Mouse (Mus musculus) liver, adult 2 months (tissue): ENCODE data around the gene Msi1. TPM values are rescaled to one million over a fixed set of nuclear protein-coding genes. Genes with fewer than 3 reads are reported as not detected.
A peak's percentile ranks its signal among the peaks of the same experiment; 100 is the strongest.

Experiments used
- DNase-seq: peaks from one replicate; pipeline ENCODE4 v3.0.0-alpha.2; 2011; ENCODE audit warnings: low read depth, low spot score; ENCODE audit errors: extremely low read depth
- H3K27ac ChIP-seq: fragments of 200-500 bp; replicated peaks from 2 replicates; pipeline ENCODE4 v1.5.1; 2012; ENCODE audit warnings: low read depth, mild to moderate bottlenecking, control low read depth, inconsistent platforms, low read length; ENCODE audit not compliant: insufficient read depth
- H3K27me3 ChIP-seq: fragments of 200-500 bp; 2 replicates; pipeline ENCODE4 v1.6.1; 2012; ENCODE audit warnings: mild to moderate bottlenecking, moderate library complexity, low read length, inconsistent platforms; ENCODE audit not compliant: control insufficient read depth, insufficient read depth
- H3K36me3 ChIP-seq: fragments of 200-500 bp; 2 replicates; pipeline ENCODE4 v1.6.1; 2012; ENCODE audit warnings: low read length, inconsistent platforms; ENCODE audit not compliant: control insufficient read depth, insufficient read depth
- H3K4me1 ChIP-seq: fragments of 200-500 bp; 2 replicates; pipeline ENCODE4 v1.6.1; 2011; ENCODE audit warnings: low read length; ENCODE audit not compliant: control insufficient read depth, insufficient read depth
- H3K4me3 ChIP-seq: fragments of 200-500 bp; 2 replicates; pipeline ENCODE4 v1.5.1; 2011; ENCODE audit warnings: low read depth, mild to moderate bottlenecking, control low read depth, low read length, moderate library complexity; ENCODE audit not compliant: insufficient read depth
- H3K79me2 ChIP-seq: fragments of 200-500 bp; 2 replicates; pipeline ENCODE4 v1.6.1; 2012; ENCODE audit warnings: inconsistent platforms, mild to moderate bottlenecking, low read length, moderate library complexity; ENCODE audit not compliant: control insufficient read depth, insufficient read depth
- H3K9ac ChIP-seq: fragments of 200-500 bp; 2 replicates; pipeline ENCODE4 v1.6.1; 2012; ENCODE audit warnings: low read depth, mild to moderate bottlenecking, control low read depth, inconsistent platforms, low read length
- CTCF ChIP-seq: fragments of 200-500 bp; IDR thresholded peaks from 2 replicates; pipeline ENCODE4 v1.5.1; 2011; ENCODE audit warnings: low read depth, low read length, control low read depth
- POLR2A ChIP-seq: fragments of 200-500 bp; IDR thresholded peaks from 2 replicates; pipeline ENCODE4 v1.6.1; 2011; ENCODE audit warnings: low read length, control low read depth; ENCODE audit not compliant: insufficient read depth; ENCODE audit errors: extremely low read depth
- WGBS: fragments of 180-500 bp; shearing (Covaris S2); methylation state at CpG from one replicate; pipeline ENCODE4 v1.1.7; 2018; 5-methylcytosine and 5-hydroxymethylcytosine counted together
- polyA plus RNA-seq: library from polyadenylated mRNA; depleted of rRNA; stranded (reverse); fragments of >200 nt; gene quantifications from 2 replicates; pipeline ENCODE4 v1.2.3, GENCODE M21; 2012; rRNA removed
- total RNA-seq: library from RNA; depleted of rRNA; stranded (reverse); fragments of >200 nt; gene quantifications from 2 replicates; pipeline ENCODE4 v1.2.3, GENCODE M21; 2014; rRNA removed

Msi1 gene
- not detected in 2 replicates for total RNA-seq
- polyA plus RNA-seq: 0.09 and 0.35 TPM in 2 replicates

DNA sequence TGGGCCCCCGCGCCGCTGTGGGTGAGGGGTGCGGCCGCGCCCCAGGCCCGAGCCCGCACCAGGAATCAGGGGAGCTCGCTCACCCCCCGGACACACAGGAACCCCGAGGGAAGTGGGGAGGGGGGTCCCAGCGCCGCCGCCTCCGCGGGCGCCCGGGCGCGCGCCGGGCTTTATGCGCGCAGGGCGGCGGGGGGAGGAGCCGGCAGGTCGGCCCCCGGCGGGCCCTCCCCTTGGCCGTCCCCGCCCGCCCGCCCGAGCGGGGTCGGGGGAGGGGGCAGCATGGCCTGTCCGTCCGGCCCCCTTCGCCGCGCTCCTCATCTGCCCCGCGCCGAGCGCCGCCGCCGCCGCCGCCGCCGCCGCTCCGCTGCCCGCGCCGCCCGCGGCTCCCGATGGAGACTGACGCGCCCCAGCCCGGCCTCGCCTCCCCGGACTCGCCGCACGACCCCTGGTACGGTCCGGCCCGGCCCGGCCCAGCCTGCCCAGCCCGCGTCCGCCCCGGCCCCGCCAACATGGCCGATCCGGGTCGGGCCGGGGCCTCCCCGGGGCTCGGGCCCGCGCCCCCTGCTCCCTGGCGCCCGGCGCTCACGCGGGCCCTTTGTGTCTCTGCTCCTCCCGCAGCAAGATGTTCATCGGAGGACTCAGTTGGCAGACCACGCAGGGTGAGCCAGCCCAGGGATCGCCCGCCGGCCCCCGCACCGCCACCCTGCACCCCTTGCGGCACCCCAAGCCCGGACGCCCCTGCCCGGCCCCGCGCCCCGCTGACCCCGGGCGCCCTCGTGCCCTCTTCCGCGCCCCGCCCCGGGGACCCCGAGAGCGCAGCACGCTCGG lies at the start of gene Msi1:
Gene Msi1, plus strand, starts transcription at position 241 of the 828 bp plus-strand sequence.
- Histone ChIP-seq H3K4me1 (no peaks in the 10 kb centered on the region), H3K27me3 (peaks cover 18% of the 10 kb centered on the region), H3K9ac (peak within 1 kb of the TSS; percentile 46; the same call in 1 of the 2 replicates), H3K36me3 (no peaks in the 10 kb centered on the region), H3K27ac (no peak within 1 kb of the TSS), H3K79me2 (no peaks in the 10 kb centered on the region), H3K4me3 (peak within 1 kb of the TSS; percentile 51; the same call in 1 of the 2 replicates)
- TF ChIP-seq POLR2A (no peak), CTCF (no peak)
- WGBS: 2% methylated on average over 86 of the region's 117 CpGs
- DNase-seq: no peak

DNA sequence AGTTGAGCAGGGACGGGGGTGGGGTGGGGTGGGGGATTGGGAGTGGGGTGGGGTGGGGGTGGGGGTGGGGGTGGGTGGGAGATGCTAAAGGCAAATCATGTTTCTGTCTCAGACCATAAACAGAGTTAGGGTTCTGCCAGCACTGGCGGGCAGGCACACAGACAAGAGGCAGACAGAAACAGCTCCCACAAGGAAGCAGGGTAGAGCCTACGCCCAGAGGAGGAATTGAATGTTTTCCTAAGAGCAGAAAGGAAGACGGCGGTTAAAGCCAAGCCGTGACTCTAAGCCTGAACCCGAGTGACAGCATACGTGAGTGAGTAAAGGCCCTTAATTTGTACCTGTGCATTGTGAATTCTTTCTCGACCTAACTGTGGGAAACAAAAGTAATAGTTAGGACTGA lies 37.5 kb upstream of the Msi1 start:
- H3K27me3 ChIP-seq: no peaks in the 10 kb centered on the region
- no peak overlapping the region for H3K9ac ChIP-seq
- 57% methylated on average over 9 of the region's 9 CpGs for WGBS

DNA sequence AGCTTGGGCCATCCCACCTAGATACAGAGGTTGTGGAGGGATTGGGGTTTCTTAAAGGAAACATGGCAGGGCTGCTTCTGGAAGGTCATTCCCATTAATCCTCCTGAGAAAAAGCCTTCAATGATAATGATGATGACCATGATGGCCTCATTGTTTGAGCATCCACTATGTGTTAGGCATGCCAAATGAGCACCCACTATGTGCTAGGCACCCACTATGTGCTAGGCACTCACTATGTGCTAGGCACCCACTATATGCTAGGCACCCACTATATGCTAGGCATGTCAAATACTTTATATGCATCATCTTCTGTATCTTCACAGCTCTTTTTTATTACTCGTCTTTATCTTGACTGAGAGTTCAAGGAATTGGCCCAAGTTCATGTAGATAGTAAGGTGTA lies 36.4 kb upstream of the Msi1 start:
- Histone ChIP-seq H3K36me3 (no peaks in the 10 kb centered on the region), H3K79me2 (no peaks in the 10 kb centered on the region), H3K27ac (no peak overlapping the region), H3K4me3 (no peak overlapping the region), H3K4me1 (no peaks in the 10 kb centered on the region), H3K27me3 (peaks cover 5% of the 10 kb centered on the region; the same call in 1 of the 2 replicates), H3K9ac (no peak overlapping the region)
- TF ChIP-seq POLR2A (no peak), CTCF (no peak)
- 65% methylated on average over 1 of the region's 1 CpGs for WGBS
- no peak for DNase-seq

More for the DNA sequence above, 37.5 kb upstream of the Msi1 start:
- TF ChIP-seq CTCF (no peak), POLR2A (no peak)
- no peak for DNase-seq
- Histone ChIP-seq H3K4me3 (no peak overlapping the region), H3K36me3 (no peaks in the 10 kb centered on the region), H3K4me1 (no peaks in the 10 kb centered on the region), H3K79me2 (no peaks in the 10 kb centered on the region), H3K27ac (no peak overlapping the region)

DNA sequence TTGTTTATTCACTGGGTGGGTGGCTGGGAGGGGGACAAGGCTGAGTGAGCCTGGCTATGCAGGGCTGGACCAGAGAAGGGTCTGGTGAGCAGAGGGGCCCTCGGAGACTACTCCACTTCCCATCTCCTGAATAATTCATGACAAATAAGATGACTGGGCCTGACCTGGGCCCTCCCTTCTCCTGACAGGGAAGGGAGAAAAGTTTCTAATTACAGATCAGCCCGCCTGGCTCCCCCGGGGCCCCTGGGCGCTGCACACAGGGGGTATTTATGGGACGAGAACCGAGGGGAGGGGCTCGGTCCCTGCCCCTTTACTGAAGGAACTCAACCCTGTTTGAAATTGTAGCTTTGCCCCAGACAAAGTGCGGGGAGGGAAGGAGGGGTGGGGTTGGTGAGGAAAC lies 35.2 kb upstream of the Msi1 start:
- DNase-seq: no peak
- 18% methylated on average over 8 of the region's 8 CpGs for WGBS

DNA sequence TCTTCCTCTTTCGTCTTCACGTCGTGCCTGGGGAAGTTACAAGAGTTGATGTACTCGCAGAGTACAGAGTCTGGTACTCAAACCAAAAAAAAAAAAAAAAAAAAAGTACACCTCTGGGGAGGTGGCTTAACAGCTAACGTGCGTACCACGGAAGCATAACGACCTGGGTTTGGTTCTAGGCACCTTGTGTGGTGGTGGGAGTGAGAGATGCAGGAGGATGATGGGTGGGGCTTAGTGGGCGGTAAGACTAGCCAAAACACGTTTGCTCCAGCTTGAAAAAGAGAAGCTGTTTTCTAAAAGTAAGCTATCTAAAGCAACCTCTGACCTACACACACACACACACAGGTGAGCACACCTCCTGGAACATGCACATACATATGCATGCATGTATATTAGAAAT lies 34.6 kb upstream of the Msi1 start:
- no peaks in the 10 kb centered on the region for H3K36me3 ChIP-seq
- 24% methylated on average over 10 of the region's 10 CpGs for WGBS
- H3K27me3 ChIP-seq: peaks cover 10% of the 10 kb centered on the region; the same call in 1 of the 2 replicates
- no peak overlapping the region for H3K9ac ChIP-seq
- H3K4me1 ChIP-seq: no peaks in the 10 kb centered on the region
- no peak overlapping the region for H3K4me3 ChIP-seq
- H3K27ac ChIP-seq: no peak overlapping the region
- DNase-seq: no peak
- no peaks in the 10 kb centered on the region for H3K79me2 ChIP-seq
- no peak for TF ChIP-seq POLR2A
- TF ChIP-seq CTCF: no peak

More for the DNA sequence above, 35.2 kb upstream of the Msi1 start:
- TF ChIP-seq POLR2A (no peak), CTCF (no peak)
- no peak overlapping the region for H3K27ac ChIP-seq
- H3K9ac ChIP-seq: no peak overlapping the region
- H3K36me3 ChIP-seq: no peaks in the 10 kb centered on the region
- H3K4me1 ChIP-seq: no peaks in the 10 kb centered on the region
- H3K79me2 ChIP-seq: no peaks in the 10 kb centered on the region
- H3K27me3 ChIP-seq: peaks cover 10% of the 10 kb centered on the region; the same call in 1 of the 2 replicates
- no peak overlapping the region for H3K4me3 ChIP-seq

DNA sequence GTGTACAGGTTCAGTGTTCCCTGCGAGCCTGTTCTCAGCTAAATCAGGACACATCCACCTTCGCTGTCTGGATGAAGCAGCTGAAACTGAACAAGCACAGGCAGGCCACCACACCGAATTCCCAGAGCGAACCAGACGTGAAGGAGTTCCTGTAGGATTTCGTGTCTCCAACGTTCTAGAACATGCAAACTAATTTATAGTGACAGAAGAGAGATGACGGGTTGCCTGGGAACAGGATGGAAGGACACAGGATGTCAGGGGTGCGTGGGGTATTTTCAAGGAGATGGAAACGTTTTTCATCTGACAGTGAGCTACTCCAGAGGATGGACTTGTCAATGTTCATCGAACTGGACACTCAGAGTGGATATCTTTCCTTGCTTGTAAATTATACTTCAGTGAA lies 32.7 kb upstream of the Msi1 start:
- no peak overlapping the region for H3K9ac ChIP-seq
- TF ChIP-seq POLR2A: no peak
- no peak for TF ChIP-seq CTCF
- no peak overlapping the region for H3K27ac ChIP-seq
- no peaks in the 10 kb centered on the region for H3K36me3 ChIP-seq
- H3K27me3 ChIP-seq: peaks cover 15% of the 10 kb centered on the region
- H3K4me1 ChIP-seq: no peaks in the 10 kb centered on the region
- no peak overlapping the region for H3K4me3 ChIP-seq
- no peaks in the 10 kb centered on the region for H3K79me2 ChIP-seq
- WGBS: 63% methylated on average over 11 of the region's 11 CpGs
- no peak for DNase-seq
